Mouse (Mus musculus) mouse trophoblast stem cell (cell line): ENCODE data around the gene Gm9507.
"Not testable (repeated sequence)": the region's sequence is repeated elsewhere in the genome, so short reads cannot be mapped to it uniquely, and the experiment has no call there.

ENCODE experiments used
- in situ Hi-C, 2 experiments: fragments of 300-500 bp; cut with MseI, MboI; formaldehyde crosslinking; loops; 2 replicates in 1 of 2; 3 replicates in 1 of 2; pipeline ENCODE4 v1.15.1; 2025

Gene Gm9507

GRCm38 (mm10) chr10:77811743-77812142, at the start of gene Gm9507:
TSS of gene Gm9507 (minus strand) at chr10:77811843.
- in situ Hi-C loops = no loop called here

- in situ Hi-C loops = no loop called here
These were observed 40.9 kb upstream of the Gm9507 start, which contains the start of gene Gm10318 for GRCm38 (mm10) chr10:77852559-77852958. TSS of gene Gm10318 (plus strand) at chr10:77852859.

GRCm38 (mm10) chr10:77847538-77847937, 35.9 kb upstream of the Gm9507 start:
- in situ Hi-C loops = no loop called here

- in situ Hi-C loops = no loop called here
These were observed 35.3 kb upstream of the Gm9507 start for GRCm38 (mm10) chr10:77846961-77847360.

DNA sequence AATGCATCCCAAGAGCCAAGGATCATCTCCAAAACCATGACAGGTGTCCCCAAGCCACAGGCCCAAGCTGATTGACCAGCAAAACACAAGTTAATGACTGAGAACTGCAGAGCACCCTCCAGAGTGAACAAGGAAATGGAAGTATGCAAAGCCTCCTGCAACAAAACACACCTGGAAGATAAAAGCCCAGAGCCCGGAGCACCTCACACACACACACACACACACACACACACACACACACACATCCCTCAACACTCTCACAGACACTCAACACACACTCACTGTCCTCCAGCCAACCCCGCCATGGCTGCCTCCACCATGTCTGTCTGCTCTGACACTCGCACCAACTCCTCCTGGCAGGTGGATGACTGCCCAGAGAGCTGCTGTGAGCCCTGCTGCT, 34.9 kb upstream of the Gm9507 start, which contains the start of gene Gm36176:
Gm36176 (plus strand) TSS at position 301 of the 400 bp plus-strand sequence.
- in situ Hi-C loops = no loop called here

DNA sequence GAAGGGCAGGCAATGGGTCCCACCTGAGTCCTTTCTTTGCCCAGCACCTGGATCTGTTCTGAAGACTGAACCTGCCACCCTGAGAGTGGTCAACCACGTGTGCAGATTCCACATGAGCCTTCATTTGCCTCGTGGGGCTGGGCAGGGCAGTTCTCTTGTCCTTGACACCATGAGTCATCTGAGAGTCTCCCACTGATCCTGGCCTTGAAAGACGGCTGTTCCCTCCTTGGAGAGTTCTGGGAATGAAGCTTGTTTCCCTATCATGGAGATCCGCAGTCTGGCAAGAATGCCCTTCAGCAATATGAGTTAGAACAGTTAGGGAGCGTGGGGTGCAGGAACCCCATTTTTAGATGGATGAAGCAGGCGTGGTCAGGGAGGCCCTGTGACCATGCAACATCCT, 27.4 kb upstream of the Gm9507 start:
- in situ Hi-C loops = no loop called here

- in situ Hi-C loops = no loop called here
These were observed 24.0 kb upstream of the Gm9507 start, which contains the start of gene Krtap10-10 for GRCm38 (mm10) chr10:77835647-77836046. TSS of gene Krtap10-10 (plus strand) at chr10:77835947.

GRCm38 (mm10) chr10:77826951-77827350, 15.3 kb upstream of the Gm9507 start, which contains the start of gene Krtap10-4:
TSS of gene Krtap10-4 (minus strand) at chr10:77827095.
- in situ Hi-C loops = no loop called here

DNA sequence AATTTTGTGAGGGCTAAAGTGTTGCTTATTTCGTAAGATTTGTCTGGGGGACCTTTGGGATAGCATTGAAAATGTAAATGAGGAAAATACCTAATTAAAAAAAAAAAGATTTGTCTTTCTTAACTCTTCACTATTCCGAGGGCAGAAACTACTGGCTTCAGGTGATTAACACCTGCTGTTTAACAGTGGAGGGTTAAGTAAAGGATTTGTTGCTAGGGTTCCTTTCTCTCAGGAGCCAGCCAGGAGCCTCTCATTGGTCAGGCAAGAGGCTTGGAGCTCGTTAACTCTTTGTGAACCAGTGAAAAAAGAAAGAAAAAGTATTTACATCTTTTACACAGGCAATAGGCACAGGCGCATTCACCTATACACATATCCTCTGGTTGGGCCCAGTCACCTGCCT, 7.6 kb upstream of the Gm9507 start:
- in situ Hi-C loops = no loop called here

DNA sequence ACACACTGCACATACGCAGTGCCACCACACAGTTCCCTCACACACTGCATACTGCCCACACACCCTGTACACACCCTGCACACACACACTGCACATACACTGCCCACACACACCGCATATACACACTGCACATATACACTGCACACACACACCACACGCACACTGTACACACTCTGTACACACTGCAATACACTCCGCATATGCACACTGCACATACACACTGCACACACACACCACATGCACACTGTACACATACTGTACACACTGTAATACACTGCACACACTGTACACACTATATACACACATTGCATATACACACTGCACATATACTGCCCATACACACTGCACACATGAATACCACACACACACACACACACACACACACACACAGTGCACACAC, 6.9 kb upstream of the Gm9507 start:
- in situ Hi-C loops = no loop called here

- in situ Hi-C loops = no loop called here
These were observed 3.9 kb upstream of the Gm9507 start for GRCm38 (mm10) chr10:77815514-77815913.

GRCm38 (mm10) chr10:77814382-77814781, 2.7 kb upstream of the Gm9507 start, which contains the start of gene Gm2696:
TSS of gene Gm2696 (plus strand) at chr10:77814682.
- in situ Hi-C loops = no loop called here

- in situ Hi-C loops = no loop called here
These were observed 7.5 kb downstream of the Gm9507 start for GRCm38 (mm10) chr10:77804095-77804494.

DNA sequence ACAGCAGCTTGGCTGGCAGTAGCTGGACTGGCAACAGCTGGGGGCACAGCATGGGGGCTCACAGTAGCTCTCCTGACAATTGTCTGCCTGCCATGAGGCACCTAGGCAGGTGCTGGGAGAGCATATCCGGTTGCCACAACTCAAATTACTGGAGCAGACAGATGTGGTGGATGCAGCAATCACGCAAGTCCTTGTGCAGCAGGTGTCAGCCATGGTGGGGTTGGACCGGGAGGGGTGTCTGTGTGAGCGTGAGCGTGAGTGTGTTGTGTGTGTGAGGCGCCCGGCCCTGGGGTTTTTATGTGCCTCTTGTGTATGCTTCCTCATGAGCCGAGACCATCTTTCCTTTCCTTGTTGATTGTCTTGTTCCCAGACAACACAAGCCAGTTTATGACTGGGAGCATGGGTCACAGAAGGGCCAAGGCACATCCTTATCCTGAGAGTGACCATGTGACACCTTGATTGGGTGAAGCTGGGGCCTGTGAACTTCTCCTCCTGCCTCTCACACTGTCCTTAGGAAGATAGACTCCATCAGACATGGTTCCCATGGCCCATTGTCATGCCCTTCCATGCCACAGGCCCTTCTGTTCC, 12.6 kb downstream of the Gm9507 start, which contains the start of gene Gm19668:
Gm19668 (minus strand) TSS at position 213 of the 588 bp plus-strand sequence.
- in situ Hi-C loops = no loop called here

GRCm38 (mm10) chr10:77798164-77798920, 13.3 kb downstream of the Gm9507 start:
- in situ Hi-C loops = not testable (repeated sequence)

GRCm38 (mm10) chr10:77797677-77798076, 14.0 kb downstream of the Gm9507 start:
- in situ Hi-C loops = no loop called here

DNA sequence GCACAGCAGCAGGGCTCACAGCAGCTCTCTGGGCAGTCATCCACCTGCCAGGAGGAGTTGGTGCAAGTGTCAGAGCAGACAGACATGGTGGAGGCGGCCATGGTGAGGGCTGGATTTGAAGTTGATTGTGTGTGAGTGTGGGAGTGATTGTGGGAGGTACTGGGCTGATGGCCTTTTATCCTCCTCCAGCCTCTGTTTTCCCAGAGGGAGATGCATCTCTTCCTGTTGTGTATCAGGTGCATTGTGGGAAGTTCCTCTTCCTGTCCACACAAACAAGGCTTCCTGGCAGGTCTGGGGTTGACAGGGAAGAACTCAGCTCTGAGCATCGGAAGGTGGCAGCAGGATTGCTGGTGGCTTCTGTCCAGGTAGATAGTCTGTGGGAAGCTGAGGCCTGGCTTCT, 16.7 kb downstream of the Gm9507 start, which contains the start of gene Gm9639:
Gm9639 (minus strand) TSS at position 101 of the 400 bp plus-strand sequence.
- in situ Hi-C loops = no loop called here

GRCm38 (mm10) chr10:77788621-77789020, 23.0 kb downstream of the Gm9507 start:
- in situ Hi-C loops = no loop called here

DNA sequence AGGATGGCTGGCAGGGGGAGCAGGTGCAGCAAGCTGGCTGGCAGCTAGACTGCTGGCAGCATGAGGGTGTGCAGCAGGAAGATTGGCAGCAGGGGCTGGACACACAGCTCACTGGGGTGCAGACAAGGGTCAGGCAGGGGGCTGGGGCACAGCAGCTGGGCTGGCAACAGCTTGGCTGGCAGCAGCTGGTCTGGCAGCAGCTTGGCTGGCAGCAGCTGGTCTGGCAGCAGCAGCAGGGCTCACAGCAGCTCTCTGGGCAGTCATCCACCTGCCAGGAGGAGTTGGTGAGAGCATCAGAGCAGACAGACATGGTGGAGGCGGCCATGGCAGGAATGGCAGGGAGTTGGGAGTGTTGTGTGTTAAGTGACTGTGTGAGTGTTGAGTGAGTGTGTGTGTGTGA, 23.8 kb downstream of the Gm9507 start, which contains the start of gene Gm7137:
Gm7137 (minus strand) TSS at position 325 of the 400 bp plus-strand sequence.
- in situ Hi-C loops = not testable (repeated sequence)

- in situ Hi-C loops = not testable (repeated sequence)
These were observed 28.2 kb downstream of the Gm9507 start for GRCm38 (mm10) chr10:77783396-77783795.

GRCm38 (mm10) chr10:77782442-77782841, 29.2 kb downstream of the Gm9507 start, which contains the start of gene Gm3250:
TSS of gene Gm3250 (minus strand) at chr10:77782542.
- in situ Hi-C loops = not testable (repeated sequence)

GRCm38 (mm10) chr10:77776844-77777243, 34.8 kb downstream of the Gm9507 start, which contains the start of gene Gm7138:
TSS of gene Gm7138 (minus strand) at chr10:77776944.
- in situ Hi-C loops = not testable (repeated sequence)
